Mouse (Mus musculus) lung, postnatal 0 days (tissue): ENCODE results near the gene Tmem221.

Experiments used
- CTCF ChIP-seq: IDR thresholded peaks from 2 replicates; pipeline ENCODE4 v1.5.1; 2016; ENCODE audit warnings: antibody characterized with exemption, mild to moderate bottlenecking
- EP300 ChIP-seq: IDR thresholded peaks from 2 replicates; pipeline ENCODE4 v1.6.1; 2016; ENCODE audit warnings: antibody characterized with exemption, mild to moderate bottlenecking, control low read depth

GRCm38 (mm10) chr8:71575020-71575419 lies 16.3 kb upstream of the Tmem221 start:
- TF ChIP-seq CTCF = no peak
- no peak for TF ChIP-seq EP300
